Mouse (Mus musculus): ENCODE measurements around the gene Lxn. TPM values are rescaled to one million over a fixed set of nuclear protein-coding genes. Genes with fewer than 3 reads are reported as not detected.

The Lxn gene
- total and polyA plus RNA-seq, 3 experiments, result 14.3 to 33.3 (median 14.3) TPM

- TF ChIP-seq BHLHE40 (IDR thresholded peaks at IDR 0.05; ENCODE audit: low read depth, low read length), result peak; percentile 28; the same call in 1 of the 2 replicates
- no peak for TF ChIP-seq JUND (conservative IDR thresholded peaks at IDR 0.05; ENCODE audit: low read depth, low read length)
- Histone ChIP-seq H3K9ac (ENCODE audit: insufficient read depth, low read depth) (no peak overlapping the region), H3K36me3 (replicated peaks in 1 of 2; ENCODE audit: control insufficient read depth in 1 of 2, insufficient read depth in 1 of 2, low read length in 1 of 2) (no peaks in the 10 kb centered on the region), H3K4me3 (replicated peaks in 1 of 3; ENCODE audit: low read depth in 2 of 3, low read length in 2 of 3, poor library complexity in 1 of 3) (no peak overlapping the region), H3K27me3 (replicated peaks) (no peaks in the 10 kb centered on the region), H3K4me1 (ENCODE audit: control insufficient read depth in 1 of 2, insufficient read depth in 2 of 2) (peaks cover 3 to 38% of the 10 kb centered on the region in 2 experiments), H3K4me2 (ENCODE audit: insufficient read depth, low read depth, poor library complexity, severe bottlenecking) (no peak overlapping the region), H3K27ac (ENCODE audit: insufficient read depth, low read depth) (no peak overlapping the region), H3K79me2 (replicated peaks; ENCODE audit: control insufficient read depth, extremely low read depth, insufficient read depth, poor library complexity, severe bottlenecking) (no peaks in the 10 kb centered on the region), H3K9me3 (replicated peaks; ENCODE audit: low read length) (peaks cover 4% of the 10 kb centered on the region)
- DNase-seq (ENCODE audit: extremely low read depth), result no peak
- dilution Hi-C loops (cut with MboI; ENCODE audit: extremely low pct_ligation_motif_present, extremely low pct_unique_long_range_greater_than_20kb, low sequenced_read_pairs) (no loop called here), in situ Hi-C loops (cut with MboI; ENCODE audit: low pct_ligation_motif_present, low pct_unique_long_range_greater_than_20kb, low sequenced_read_pairs) (no loop called here)
Measured at GRCm38 (mm10) chr3:67496310-67496709, 32.6 kb upstream of the Lxn start.

GRCm38 (mm10) chr3:67493132-67493531 lies 29.4 kb upstream of the Lxn start:
- H3K4me1 ChIP-seq (ENCODE audit: control insufficient read depth in 1 of 2, insufficient read depth in 2 of 2), result peaks cover 3 to 31% of the 10 kb centered on the region in 2 experiments
- dilution Hi-C loops (cut with MboI; ENCODE audit: extremely low pct_ligation_motif_present, extremely low pct_unique_long_range_greater_than_20kb, low sequenced_read_pairs) (no loop called here), in situ Hi-C loops (cut with MboI; ENCODE audit: low pct_ligation_motif_present, low pct_unique_long_range_greater_than_20kb, low sequenced_read_pairs) (no loop called here)
- H3K27me3 ChIP-seq (replicated peaks), result no peaks in the 10 kb centered on the region
- H3K4me2 ChIP-seq (ENCODE audit: insufficient read depth, low read depth, poor library complexity, severe bottlenecking), result no peak overlapping the region
- no peak for TF ChIP-seq E2F4 (IDR thresholded peaks at IDR 0.05; ENCODE audit: insufficient replicate concordance, low read depth, low read length)
- TF ChIP-seq HCFC1 (IDR thresholded peaks at IDR 0.05; ENCODE audit: low read depth, low read length), result no peak
- no peak for TF ChIP-seq TBP (conservative IDR thresholded peaks at IDR 0.05; ENCODE audit: low read depth, low read length)
- no peak for TF ChIP-seq SMC3 (IDR thresholded peaks at IDR 0.05; ENCODE audit: low read depth, low read length)
- no peak for TF ChIP-seq ZMIZ1 (IDR thresholded peaks at IDR 0.05; ENCODE audit: low read depth, low read length)
- no peak for TF ChIP-seq RCOR1 (conservative IDR thresholded peaks at IDR 0.05; ENCODE audit: low read depth, low read length)
- H3K27ac ChIP-seq (ENCODE audit: insufficient read depth, low read depth), result no peak overlapping the region
- H3K9me3 ChIP-seq (replicated peaks; ENCODE audit: low read length), result no peaks in the 10 kb centered on the region
- H3K9ac ChIP-seq (ENCODE audit: insufficient read depth, low read depth), result no peak overlapping the region
- H3K36me3 ChIP-seq (replicated peaks in 1 of 2; ENCODE audit: control insufficient read depth in 1 of 2, insufficient read depth in 1 of 2, low read length in 1 of 2), result no peaks in the 10 kb centered on the region
- no peak overlapping the region for H3K4me3 ChIP-seq (replicated peaks in 1 of 3; ENCODE audit: low read depth in 2 of 3, low read length in 2 of 3, poor library complexity in 1 of 3)
- no peaks in the 10 kb centered on the region for H3K79me2 ChIP-seq (replicated peaks; ENCODE audit: control insufficient read depth, extremely low read depth, insufficient read depth, poor library complexity, severe bottlenecking)
- DNase-seq (ENCODE audit: extremely low read depth), result no peak

- Histone ChIP-seq H3K27ac (ENCODE audit: insufficient read depth, low read depth) (no peak overlapping the region), H3K9ac (ENCODE audit: insufficient read depth, low read depth) (no peak overlapping the region), H3K36me3 (replicated peaks in 1 of 2; ENCODE audit: control insufficient read depth in 1 of 2, insufficient read depth in 1 of 2, low read length in 1 of 2) (no peaks in the 10 kb centered on the region), H3K4me3 (replicated peaks in 1 of 3; ENCODE audit: low read depth in 2 of 3, low read length in 2 of 3, poor library complexity in 1 of 3) (no peak overlapping the region), H3K4me1 (ENCODE audit: control insufficient read depth in 1 of 2, insufficient read depth in 2 of 2) (peaks cover 0 to 22% of the 10 kb centered on the region in 2 experiments; a peak in 2 of 4 replicates), H3K9me3 (replicated peaks; ENCODE audit: low read length) (no peaks in the 10 kb centered on the region), H3K79me2 (replicated peaks; ENCODE audit: control insufficient read depth, extremely low read depth, insufficient read depth, poor library complexity, severe bottlenecking) (no peaks in the 10 kb centered on the region), H3K27me3 (replicated peaks) (no peaks in the 10 kb centered on the region), H3K4me2 (ENCODE audit: insufficient read depth, low read depth, poor library complexity, severe bottlenecking) (no peak overlapping the region)
- dilution Hi-C loops (cut with MboI; ENCODE audit: extremely low pct_ligation_motif_present, extremely low pct_unique_long_range_greater_than_20kb, low sequenced_read_pairs) (no loop called here), in situ Hi-C loops (cut with MboI; ENCODE audit: low pct_ligation_motif_present, low pct_unique_long_range_greater_than_20kb, low sequenced_read_pairs) (no loop called here)
- TF ChIP-seq ZC3H11A (IDR thresholded peaks at IDR 0.05; ENCODE audit: low read depth, low read length), result no peak
- no peak for TF ChIP-seq MYC (IDR thresholded peaks at IDR 0.05; ENCODE audit: low read depth, low read length)
- no peak for TF ChIP-seq MAZ (IDR thresholded peaks at IDR 0.05; ENCODE audit: low read depth, low read length)
- no peak for TF ChIP-seq BHLHE40 (IDR thresholded peaks at IDR 0.05; ENCODE audit: low read depth, low read length)
- no peak for TF ChIP-seq RCOR1 (conservative IDR thresholded peaks at IDR 0.05; ENCODE audit: low read depth, low read length)
- no peak for TF ChIP-seq KAT2A (IDR thresholded peaks at IDR 0.05; ENCODE audit: insufficient replicate concordance, low read length)
- no peak for TF ChIP-seq JUN (IDR thresholded peaks at IDR 0.05; ENCODE audit: insufficient read depth, low read depth, low read length)
- no peak for TF ChIP-seq MAX (IDR thresholded peaks at IDR 0.05; ENCODE audit: low read length)
- no peak for TF ChIP-seq EP300 (IDR thresholded peaks at IDR 0.05; ENCODE audit: low read length)
- TF ChIP-seq NRF1 (IDR thresholded peaks at IDR 0.05; ENCODE audit: low read depth, low read length), result no peak
- no peak for TF ChIP-seq CHD2 (IDR thresholded peaks at IDR 0.05; ENCODE audit: low read length)
- no peak for TF ChIP-seq CHD1 (IDR thresholded peaks at IDR 0.05; ENCODE audit: low read depth, low read length)
- TF ChIP-seq JUND (conservative IDR thresholded peaks at IDR 0.05; ENCODE audit: low read depth, low read length), result no peak
- TF ChIP-seq MAFK (IDR thresholded peaks at IDR 0.05; ENCODE audit: insufficient replicate concordance, low read length), result no peak
- no peak for TF ChIP-seq IRF4 (IDR thresholded peaks at IDR 0.05; ENCODE audit: low read depth, low read length)
- TF ChIP-seq TCF12 (IDR thresholded peaks at IDR 0.05; ENCODE audit: low read depth, low read length), result no peak
- no peak for TF ChIP-seq PAX5 (IDR thresholded peaks at IDR 0.05; ENCODE audit: low read length)
- TF ChIP-seq POLR2AphosphoS2 (IDR thresholded peaks at IDR 0.05; ENCODE audit: low read depth, low read length), result no peak
- DNase-seq (ENCODE audit: extremely low read depth), result no peak
Measured at GRCm38 (mm10) chr3:67492086-67492869, 28.6 kb upstream of the Lxn start.
